Mouse (Mus musculus) kidney, postnatal 25 days (tissue): ENCODE results near the gene Ttc37.
A peak's percentile ranks its signal among the peaks of the same experiment; 100 is the strongest.

ENCODE experiments used
- DNase-seq, 2 experiments: peaks; one replicate each; pipeline ENCODE4 v3.0.0; 2021; ENCODE audit warnings: mixed read lengths in 2 of 2

Ttc37 gene

DNA sequence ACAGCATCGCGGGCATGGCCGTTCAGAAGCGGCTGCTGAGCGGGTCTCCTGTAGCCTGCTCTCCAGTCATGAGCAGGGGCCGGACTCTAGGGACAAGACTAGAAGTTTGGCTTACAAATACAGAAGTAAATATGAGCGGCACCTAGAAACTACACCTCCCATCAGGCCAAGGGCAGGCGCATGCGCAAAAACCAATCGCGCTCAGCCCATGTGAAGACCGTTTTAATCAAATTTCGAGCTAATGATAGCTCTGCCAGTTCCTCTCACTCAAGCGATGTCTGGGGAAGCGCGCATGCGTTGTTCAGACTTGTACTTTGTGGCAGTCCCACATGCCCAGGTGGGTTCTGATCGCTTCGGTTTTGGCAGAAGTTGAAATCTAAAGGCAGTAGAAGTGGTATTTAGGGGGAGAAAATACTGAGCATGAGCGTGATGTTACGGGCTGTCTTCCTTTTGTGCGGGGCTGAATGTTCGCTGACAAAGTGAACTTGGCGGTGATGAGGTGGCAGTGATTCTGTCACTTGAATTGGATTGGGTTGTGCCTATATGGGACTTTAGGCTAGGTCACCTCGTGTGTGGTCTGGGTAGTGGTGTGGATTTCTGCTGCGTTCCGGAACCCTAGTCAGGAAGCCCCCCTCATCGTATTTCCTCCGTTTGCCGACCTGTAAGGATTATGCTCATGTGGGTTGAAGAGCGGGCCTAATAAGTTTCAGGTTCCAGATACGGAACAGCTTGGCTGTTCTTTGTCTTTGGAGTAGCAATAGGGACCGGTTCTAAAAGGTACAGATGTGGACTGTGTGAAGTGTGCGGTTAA is at the start of gene Ttc37, which contains the start of gene Arsk:
TSS of gene Ttc37 (plus strand) at position 242 of the 811 bp plus-strand sequence.
TSS of gene Arsk (minus strand) at position 168 of the 811 bp plus-strand sequence.
- DNase-seq: peak; percentile 95 to 97

DNA sequence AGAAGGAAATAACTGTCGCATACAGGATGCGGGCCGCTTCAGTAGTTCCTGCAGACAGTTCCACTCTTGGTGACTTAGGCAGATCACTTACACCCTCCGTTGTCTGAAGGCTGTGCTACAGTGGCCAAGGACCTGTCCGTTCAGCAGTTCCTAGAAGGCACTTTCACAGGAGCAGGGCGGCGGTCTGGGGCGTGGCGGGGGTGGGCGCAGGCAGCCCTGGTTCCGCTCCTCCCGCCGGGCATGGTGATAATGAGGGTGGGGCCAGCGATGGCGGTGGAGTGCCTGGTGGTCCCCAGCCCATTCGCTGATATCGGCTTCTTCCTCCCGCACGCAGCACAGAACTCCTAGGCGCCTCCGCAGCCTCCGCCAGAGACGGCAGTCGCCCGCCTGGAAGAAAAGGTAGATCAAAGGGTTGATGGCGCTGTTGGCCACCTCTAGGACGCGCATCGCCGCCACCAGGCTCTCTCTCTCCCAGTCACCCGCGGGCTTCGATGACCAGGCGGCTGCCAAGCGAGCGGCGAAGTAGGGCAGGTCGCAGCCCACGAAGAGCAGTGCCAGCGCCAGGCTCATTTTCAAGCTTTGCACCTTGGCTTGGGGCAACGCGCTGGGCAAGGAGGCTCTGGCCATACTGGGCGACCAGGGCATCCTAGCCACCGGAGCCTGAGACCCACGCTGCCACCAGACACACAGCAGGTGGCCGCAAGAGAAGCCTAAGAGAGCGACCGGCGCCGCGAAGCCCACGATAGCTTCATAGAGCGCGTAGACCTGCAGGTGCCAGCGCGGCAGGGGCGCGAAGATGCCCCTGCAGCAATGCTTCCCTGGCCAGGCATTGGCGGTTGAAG is 42.9 kb upstream of the Ttc37 start:
- peak; percentile 22 to 50 for DNase-seq

DNA sequence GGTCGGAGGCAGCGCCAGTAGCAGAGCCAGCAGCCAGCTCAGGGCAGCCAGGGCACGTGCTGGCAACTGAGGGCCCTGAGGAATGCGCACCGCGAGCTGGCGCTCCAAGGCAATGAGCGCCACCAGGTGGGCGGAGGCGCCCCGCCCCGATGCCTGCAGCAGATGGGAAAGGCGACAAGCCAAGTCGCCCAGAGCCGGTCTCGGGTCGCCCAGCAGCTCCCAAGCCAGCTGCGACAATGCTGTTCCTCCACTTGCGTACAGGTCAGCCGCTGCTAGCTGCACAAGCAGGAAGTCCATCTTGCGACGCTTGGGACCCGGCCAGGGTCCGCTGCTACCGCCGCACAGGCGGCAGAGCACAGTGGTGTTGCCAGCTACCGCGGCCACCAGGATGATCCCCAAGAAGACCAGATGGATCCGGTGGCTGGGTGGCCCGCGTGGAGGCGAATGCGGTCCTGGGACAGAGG is 42.2 kb upstream of the Ttc37 start:
- peak; percentile 78 to 87 for DNase-seq

DNA sequence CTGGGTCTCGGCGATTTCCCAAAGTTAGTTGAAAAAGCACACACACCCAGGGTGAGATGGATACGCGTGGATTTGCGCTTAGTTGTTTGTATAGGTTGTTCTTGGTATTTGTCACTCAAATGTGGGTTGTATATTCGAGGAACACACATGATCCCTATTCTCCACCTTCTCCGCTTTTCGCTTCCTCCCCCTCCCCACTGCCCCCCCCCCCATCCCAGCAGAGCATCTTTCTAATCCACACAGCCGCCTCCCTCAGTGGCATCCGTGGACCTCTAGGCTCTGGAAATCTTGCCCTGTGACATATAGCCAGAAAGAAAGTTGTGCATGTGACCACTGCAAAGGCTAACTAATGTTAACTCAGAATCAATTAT is 41.7 kb upstream of the Ttc37 start, which contains the start of gene Gpr150:
TSS of gene Gpr150 (minus strand) at position 101 of the 371 bp plus-strand sequence.
- no peak for DNase-seq

DNA sequence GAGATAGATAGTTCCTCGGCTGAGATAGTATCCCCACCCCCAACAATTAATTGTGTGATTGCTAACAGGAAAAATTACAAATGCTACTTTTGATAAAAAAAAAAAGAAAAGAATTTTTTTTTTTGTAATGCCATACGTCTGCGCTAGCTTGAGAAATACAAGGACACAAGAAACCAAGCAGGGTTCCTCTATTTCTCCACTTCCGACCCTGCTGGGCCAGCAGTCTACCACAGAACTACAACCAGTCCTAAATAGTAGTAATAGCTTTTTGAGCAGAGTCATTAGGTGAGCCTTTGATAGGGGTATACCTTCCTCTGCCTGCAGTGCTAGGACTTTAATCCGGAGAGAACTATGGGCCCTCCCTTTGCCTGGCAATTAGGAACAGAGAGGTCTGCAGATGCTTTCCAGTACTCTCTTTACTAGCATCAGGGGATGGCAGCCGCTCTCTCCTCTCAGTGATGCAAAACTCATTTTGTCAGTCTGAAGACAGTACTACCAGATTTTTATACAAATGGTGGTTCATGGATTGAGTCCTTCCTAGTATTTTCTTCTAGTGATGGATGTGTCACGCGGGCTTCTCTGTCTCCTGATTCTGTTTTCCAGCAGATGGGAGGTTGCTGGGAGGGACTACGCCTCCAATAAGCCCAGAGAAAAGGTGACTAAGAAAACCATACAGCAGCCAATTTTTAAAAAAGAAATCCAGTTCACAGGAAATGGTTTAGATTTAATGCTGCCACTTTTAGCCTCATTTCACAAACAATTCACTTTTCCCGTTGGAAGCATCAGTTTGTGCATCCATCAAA is 41.1 kb upstream of the Ttc37 start:
- no peak for DNase-seq

DNA sequence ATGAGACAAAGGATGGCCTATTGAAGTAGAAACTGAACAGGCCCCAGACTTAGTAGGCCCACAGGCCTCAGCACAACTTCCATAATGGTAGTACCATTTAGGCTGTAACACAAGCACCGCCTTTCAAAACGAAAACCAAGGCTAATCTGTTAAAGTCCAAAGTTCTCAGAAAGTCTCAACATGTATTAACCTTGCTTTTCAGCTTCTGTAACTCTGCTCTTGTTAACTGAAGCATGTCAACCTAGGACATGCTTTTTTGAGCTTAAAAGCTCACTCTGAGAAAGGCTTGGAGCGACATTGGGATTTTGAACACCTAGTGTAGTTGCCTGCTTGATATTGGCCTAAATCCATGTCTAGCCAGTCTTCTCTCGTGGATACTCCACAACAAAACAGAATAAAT is 38.9 kb upstream of the Ttc37 start:
- DNase-seq: no peak

DNA sequence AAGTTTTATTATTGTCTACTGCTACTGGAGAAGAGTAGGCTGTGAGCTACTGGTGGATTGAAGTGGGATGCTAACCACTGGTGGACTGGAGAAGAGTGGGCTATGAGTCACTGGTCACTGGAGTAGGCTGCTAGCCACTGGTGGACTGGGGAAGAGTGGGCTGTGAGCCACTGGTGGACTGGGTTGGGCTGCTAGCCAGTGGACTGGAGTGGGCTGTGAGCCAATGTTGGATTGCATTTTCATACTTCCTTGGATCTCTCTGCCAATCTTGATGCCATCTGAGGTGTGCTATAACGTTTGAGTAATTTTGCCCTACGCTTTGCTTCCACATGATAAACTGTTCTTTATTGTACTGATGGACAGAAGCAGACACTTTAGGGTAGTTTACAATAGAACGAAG is 36.4 kb upstream of the Ttc37 start:
- no peak for DNase-seq

DNA sequence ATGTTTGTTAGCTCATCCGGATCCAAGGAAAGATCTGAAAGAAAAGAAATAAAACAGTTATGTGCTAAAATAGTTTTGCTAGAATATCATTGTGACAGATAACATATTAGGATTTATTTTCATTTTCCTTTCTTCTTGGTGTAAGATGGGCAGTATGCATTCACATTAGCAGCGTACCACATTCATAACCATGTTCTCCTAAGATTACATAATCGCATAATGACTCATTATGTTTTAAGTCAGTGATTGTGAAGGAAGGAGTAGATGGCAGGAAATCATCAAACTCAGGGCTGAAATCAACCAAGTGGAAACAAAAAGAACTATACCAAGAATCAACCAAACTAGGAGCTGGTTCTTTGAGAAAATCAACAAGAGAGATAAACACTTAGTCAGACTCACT is 36.0 kb upstream of the Ttc37 start:
- DNase-seq: no peak

DNA sequence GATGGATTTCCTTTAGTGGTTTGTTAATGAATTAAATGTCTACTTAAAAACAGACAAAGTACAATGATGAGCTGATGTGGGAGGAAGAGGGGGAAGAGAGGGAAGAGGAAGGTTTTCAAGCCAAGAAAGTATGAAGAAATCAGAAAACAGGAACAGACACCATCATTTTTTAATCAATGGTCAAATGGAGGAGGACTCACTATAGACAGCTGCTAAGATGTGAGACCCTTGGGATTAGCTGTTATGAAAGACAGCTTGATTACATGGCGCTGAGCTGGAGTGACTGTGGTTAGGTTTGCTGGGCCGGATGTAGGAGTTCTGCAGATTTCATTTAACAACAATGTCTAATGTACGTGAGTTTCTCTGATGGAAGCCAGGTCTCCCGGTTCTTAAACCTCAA is 35.0 kb upstream of the Ttc37 start:
- no peak for DNase-seq

DNA sequence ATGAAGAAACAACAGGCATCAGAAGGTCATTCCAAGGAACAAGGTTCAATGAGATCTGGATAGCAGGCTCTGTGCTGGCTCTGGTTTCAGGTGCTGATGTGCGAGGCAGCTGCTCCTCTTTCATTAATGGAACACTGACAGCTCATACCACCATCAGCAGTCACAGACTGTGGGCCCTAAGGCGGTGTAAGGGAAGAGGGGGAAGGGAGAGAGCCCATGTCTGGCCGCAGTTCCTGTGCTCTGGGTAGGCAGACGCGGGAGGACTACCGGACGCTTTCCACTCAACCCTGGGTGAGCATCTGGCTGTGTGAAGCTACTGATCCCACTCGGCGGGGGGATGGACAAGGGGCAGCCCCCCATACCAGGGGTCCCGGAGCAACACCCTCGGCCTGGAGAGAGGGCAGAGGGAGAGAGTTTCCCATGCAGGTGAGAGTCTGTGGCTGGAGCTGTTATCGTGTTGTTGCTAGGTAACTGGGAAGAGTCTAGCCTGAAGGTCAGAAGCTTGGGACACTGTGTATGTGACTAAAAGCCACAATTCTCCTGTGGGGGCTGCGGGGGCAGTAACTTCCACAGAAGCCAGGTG is 34.1 kb upstream of the Ttc37 start:
- no peak for DNase-seq

DNA sequence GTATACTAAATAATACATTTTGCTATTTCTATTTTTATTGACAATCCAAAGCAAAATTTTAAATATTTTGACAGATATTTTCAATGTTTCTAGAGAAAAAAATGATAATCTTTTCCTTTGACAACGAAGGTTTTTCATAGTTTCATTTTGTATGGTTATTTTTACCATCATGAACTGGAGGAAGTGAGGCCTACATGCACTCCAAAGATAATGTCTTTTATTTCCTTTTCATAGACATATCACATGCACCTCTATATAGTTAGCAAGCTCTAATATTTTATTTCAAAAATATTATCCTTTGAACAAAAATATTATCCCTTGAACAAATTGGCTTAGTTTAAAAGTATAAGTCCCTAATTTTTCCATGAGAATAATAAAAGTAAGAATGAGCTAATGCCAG is 24.2 kb upstream of the Ttc37 start:
- DNase-seq: no peak

DNA sequence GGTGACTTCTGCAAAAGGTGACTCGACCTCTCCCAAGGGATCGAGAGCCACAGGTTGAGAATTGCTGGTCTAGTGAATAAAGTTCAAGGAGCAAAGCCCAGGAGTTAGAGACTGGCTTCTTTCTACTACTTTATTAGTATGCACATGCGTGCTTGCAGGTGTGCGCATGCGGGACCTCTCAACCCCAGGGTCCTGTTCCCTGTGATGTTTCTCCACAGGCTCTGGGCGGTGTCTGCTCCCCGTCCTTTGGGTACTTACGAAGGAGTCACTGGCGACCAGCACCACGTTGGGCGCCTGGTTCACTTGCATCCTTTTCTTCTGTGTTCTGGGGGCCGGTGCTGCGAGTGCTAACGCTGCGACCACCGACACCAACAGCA is 430 bp upstream of the Ttc37 start:
- peak; percentile 68 to 80 for DNase-seq

DNA sequence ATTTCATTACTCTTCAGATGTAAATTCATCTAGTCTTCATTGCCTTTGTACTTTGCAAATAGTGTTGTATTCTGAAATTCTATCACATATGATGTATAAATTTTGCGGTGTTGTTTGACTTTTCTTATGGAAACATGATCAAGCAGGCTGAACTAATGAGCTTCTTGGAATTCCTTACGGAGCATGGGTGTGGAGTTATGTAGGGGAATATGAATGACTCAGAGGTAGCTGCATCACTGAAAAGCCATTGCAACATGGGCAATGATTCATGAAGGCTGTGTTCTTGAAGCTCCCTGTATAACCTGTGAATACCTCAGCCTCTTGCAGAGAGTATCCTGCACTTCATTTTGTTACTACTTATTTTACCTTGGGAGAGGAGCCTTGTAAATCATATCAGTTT is 3.5 kb downstream of the Ttc37 start:
- no peak for DNase-seq

DNA sequence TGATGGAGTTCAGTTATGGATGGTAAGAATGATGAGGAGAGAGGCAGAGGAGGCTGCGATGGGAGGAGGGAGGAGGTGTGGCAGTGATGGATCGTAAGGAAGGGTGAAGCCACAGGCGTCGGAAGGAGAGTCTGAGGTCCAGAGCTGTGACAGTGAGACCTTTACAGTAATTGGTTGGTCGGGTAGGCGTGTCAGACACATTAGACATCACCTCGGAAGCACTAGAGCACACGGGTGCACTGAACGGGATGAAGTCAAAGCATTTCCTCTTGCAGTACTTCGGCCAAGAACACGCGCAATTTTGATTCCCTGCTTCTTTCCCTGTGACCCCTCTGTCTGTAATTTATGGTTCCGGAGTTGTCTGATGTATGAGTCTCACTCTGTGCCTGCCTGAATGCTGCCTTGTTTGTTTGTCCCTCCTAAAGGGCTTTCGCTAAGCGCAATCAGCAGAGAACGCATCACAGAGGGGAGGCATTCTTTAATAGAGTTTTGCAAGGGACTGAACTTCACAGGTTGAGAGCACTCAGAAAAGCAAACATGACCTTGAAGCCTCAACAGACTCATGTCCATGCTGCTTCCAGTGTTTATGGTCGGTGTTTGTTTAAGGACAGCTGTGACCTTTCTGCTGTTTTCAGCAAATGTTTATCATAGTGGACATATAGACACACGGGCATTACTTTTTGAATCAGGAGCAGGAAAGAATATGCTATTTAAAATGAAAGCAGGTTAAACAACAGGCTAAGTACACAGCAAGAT is 10.7 kb downstream of the Ttc37 start:
- DNase-seq: no peak

DNA sequence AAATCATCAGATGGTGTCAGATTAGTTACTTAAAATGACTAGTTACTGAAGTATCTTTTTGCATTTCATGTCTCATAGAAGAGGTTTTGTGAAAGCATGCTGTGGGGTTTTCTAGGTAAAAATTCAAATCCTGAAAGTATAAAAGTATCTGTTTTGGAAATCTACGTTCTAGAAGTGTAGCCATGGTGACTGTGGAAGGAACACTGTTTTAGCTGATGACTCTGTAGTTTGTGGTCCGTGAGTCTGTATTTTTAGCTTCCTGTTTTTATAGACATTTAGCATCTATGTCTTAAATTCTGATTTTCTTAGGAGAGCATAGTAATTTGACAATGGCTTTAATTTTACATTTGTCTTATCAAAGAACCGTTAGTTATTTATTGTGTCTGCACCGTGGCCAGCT is 30.3 kb downstream of the Ttc37 start:
- DNase-seq: no peak

DNA sequence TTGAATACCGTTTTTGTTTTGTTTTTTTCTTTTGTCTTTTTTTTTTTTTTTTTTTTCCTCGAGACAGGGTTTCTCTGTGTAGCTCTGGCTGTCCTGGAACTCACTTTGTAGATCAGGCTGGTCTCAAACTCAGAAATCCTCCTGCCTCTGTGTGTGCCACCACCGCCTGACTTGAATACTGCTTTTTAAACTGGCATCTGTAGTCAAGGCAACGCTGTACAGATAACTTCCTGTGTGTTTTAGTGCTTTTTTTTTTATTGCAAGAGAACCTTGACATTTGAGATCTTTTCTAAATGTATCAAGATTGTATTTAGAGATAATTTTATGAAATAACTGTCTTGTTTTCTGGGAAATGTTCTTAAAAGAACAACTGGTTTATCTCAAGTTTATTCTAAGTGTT is 33.9 kb downstream of the Ttc37 start:
- DNase-seq: no peak

DNA sequence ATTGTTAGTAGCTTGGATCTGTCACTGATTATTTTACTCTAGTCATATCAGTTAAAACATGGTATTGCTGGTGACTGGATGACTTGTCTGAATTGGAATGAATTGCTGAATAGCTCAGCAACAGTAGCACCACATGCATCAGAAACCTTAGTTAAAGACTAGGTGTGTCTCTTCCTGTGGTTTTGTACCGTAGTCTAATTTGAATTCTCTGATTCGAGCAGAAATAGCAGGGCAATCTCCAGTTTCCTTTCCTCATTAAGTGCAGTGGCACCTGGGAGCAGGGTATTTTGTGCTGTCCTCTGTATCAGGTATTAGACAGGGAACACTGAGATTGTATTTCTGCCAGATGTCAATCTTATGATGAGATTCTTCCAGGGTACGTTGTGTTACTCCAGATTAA is 40.3 kb downstream of the Ttc37 start:
- no peak for DNase-seq

DNA sequence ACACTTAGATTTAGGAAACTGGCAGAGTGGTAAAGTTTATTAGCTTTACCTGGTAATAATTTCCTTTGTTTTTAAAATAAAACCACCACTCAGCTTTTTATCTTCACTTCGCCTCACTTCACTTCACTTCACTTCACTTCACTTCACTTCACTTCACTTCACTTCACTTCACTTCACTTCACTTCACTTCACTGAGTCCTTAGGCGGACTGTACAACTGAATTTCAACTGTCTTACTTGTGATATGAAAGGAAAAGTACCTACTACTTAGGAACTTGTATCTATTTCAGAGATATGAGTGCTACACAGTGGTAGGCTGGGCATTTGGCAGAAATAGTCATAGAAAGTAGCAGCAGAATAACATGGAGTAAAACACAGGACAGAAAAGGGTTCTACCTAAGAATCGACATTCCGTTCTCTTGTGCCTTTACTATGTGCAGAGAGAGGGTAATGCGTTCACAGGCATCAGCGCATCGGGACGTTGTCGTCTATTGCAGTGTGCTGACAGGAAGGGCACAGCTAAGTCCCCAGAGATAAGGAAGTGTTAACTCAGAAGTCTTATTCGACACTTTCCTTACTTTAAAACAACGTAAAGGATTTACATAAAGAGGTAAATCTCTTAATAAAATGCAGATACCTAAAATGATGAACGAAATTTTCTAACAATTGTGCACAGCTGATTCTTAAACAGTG is 42.7 kb downstream of the Ttc37 start:
- no peak for DNase-seq

DNA sequence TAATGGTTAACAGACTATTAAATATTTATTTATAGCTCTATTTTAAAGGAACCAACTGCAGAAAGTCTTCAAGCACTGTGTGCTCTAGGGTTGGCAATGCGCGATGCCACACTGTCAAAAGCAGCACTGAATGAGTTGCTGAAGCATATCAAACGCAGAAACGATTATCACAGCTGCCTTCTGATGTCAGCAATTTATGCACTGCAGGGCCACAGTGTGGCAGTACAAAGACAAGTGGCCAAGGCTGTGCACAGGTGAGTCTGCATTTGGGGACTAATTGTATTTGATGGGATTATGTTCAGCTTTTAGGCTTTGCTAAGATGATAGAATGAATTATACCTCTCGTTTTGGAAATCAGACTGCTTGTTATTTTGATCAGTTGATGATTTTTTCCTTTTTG is 51.9 kb downstream of the Ttc37 start:
- no peak for DNase-seq

DNA sequence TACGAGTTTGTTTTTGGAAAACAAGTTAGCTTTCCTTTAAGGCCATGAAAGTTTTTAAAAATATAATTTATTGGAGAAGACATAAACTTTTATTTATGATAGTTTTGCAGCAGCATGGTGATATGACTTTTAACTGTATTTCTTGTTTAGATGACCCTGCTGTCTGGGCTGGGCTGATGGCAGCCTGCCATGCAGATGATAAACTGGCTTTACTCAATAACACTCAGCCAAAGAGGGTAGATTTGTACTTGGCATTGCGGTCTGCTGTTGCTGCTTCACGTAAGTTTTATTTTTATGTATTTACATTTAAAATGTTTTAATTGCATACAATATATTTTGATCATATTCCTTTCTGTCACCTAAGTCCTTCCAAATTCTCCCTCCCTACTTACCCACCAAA is 58.6 kb downstream of the Ttc37 start:
- peak in 1 of 2 experiments; percentile 33 for DNase-seq

DNA sequence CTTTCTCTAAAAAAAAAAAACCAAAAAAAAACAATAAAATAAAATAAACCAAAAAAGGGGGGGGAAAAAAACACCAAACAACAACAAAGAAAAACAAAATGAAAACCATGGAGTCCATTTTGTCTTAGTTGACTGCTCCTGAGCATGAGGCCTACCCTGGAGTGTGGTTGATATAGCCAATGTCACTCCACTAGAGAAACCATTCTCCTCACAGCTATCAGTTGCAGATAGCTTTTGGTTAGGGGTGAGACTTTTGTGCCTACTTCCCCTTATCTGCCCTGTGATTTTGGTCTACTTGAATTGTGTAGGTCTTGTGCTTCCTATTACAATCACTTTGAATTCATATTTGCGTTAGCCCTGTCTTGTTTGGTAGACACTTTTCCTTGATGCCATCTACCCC is 59.0 kb downstream of the Ttc37 start:
- no peak for DNase-seq
